Mouse (Mus musculus) ES-Bruce4 (cell line): ENCODE results near the gene Fam111a.

Source experiments
- CTCF ChIP-seq: IDR thresholded peaks from one replicate; pipeline ENCODE4 v1.8.1; 2011; ENCODE audit warnings: low read depth, low read length
- POLR2A ChIP-seq: IDR thresholded peaks from one replicate; pipeline ENCODE4 v1.8.1; 2011; ENCODE audit warnings: low read length; ENCODE audit not compliant: insufficient read depth

- TF ChIP-seq CTCF (no peak), POLR2A (no peak)
These were observed 91.3 kb downstream of the Fam111a start for GRCm38 (mm10) chr19:12636863-12637262.
